ENCODE assay signal across 28 mouse cellular contexts in the genomic region with DNA sequence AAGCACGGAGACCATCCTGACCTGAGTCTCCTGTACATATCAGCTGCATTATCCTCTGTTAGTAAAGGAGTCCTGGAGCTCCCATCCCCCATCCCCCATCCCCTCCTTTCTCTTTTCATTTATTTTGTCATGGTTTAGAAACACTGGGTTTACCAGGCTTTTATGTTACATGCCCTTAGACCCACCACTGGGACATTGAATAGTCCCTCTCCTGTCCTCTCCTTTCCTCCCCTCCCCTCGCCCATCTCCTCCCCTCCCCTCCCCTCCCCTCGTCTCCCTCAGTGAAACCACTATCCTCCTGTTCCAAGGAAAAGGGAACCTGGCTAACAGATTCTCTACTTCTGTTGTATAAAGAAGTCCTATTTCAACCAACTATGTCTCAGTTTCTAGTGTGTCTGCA. TPM values are rescaled to one million over a fixed set of nuclear protein-coding genes. Genes with fewer than 3 reads are reported as not detected.
"Had no signal": no experiment of that assay in that cellular context is flagged by ENCODE, and none has a peak within 500 bp of the region (broad histone marks: within the 10 kb centered on the region; RNA-seq: fewer than 3 reads in every experiment).

No protein-coding gene starts in this region.

- H3K9ac ChIP-seq: heart, embryonic 12.5 days; hindbrain, embryonic 13.5 days; intestine, embryonic 15.5 days; limb, embryonic 12.5 days had no signal

- DNase-seq: gastrocnemius, adult 2 months; gastrocnemius, postnatal 10 days; gastrocnemius, postnatal 25 days; heart, adult 18-20 months; heart, postnatal 10 days; heart, postnatal 4 days; kidney, adult 18-20 months; kidney, adult 8-10 months; kidney, postnatal 10 days; kidney, postnatal 25 days; kidney, postnatal 4 days; liver had no signal

- H3K9me3 ChIP-seq: heart, embryonic 10.5 days; heart, embryonic 12.5 days; hindbrain, embryonic 10.5 days; hindbrain, embryonic 13.5 days; intestine, embryonic 15.5 days; limb, embryonic 10.5 days; limb, embryonic 12.5 days had no signal

- H3K4me3 ChIP-seq: gastrocnemius, adult 2 months; heart, embryonic 10.5 days; heart, embryonic 12.5 days; hindbrain, embryonic 10.5 days; hindbrain, embryonic 13.5 days; intestine, embryonic 15.5 days; layer of hippocampus, adult 2 months; left cerebral cortex, adult 2 months; limb, embryonic 10.5 days; limb, embryonic 12.5 days had no signal

- H3K4me2 ChIP-seq: heart, embryonic 12.5 days; hindbrain, embryonic 13.5 days; intestine, embryonic 15.5 days; limb, embryonic 12.5 days; liver, embryonic 11.5 days had no signal

- H3K27ac ChIP-seq: gastrocnemius, adult 2 months; heart, embryonic 10.5 days; hindbrain, embryonic 13.5 days; intestine, embryonic 15.5 days; layer of hippocampus, adult 2 months; left cerebral cortex, adult 2 months; limb, embryonic 10.5 days; limb, embryonic 12.5 days had no signal

- H3K4me1 ChIP-seq: heart, embryonic 10.5 days; heart, embryonic 12.5 days; hindbrain, embryonic 13.5 days; intestine, embryonic 15.5 days; limb, embryonic 10.5 days; limb, embryonic 12.5 days had no signal

- ATAC-seq: hindbrain, embryonic 16.5 days; inflammation-experienced regulatory T-cells, adult 6 months; intestine, embryonic 15.5 days; intestine, postnatal 0 days had no signal

- H3K36me3 ChIP-seq: heart, embryonic 10.5 days; heart, embryonic 12.5 days; hindbrain, embryonic 10.5 days; hindbrain, embryonic 13.5 days; intestine, embryonic 15.5 days; limb, embryonic 10.5 days; limb, embryonic 12.5 days had no signal

- H3K27me3 ChIP-seq: heart, embryonic 12.5 days; hindbrain, embryonic 13.5 days; intestine, embryonic 15.5 days; limb, embryonic 12.5 days had no signal

RNA-seq across cellular contexts. Expression of gene Ttc29, which starts 38.0 kb away (rescaled TPM):
- polyA plus RNA-seq: heart, embryonic 10.5 days; heart, embryonic 12.5 days; heart, embryonic 14.5 days; inflammation-experienced regulatory T-cells, adult 6 months; intestine, embryonic 15.5 days; intestine, postnatal 0 days; kidney, embryonic 14.5 days; kidney, embryonic 16.5 days; limb, embryonic 10.5 days; limb, embryonic 12.5 days; liver, embryonic 11.5 days had no signal
